Mouse (Mus musculus): ENCODE measurements around the gene Sema4c.

Gene Sema4c

GRCm38 (mm10) chr1:36533546-36533945 lies 24.6 kb downstream of the Sema4c start:
- no peak for DNase-seq

- no peak for DNase-seq
These were observed 26.7 kb downstream of the Sema4c start for GRCm38 (mm10) chr1:36531461-36531860.

- no peak for DNase-seq
These were observed 27.2 kb downstream of the Sema4c start for GRCm38 (mm10) chr1:36530962-36531361.

- DNase-seq: no peak
These were observed 27.7 kb downstream of the Sema4c start for GRCm38 (mm10) chr1:36530485-36530884.

- DNase-seq: no peak
These were observed 28.3 kb downstream of the Sema4c start for GRCm38 (mm10) chr1:36529875-36530274.

- DNase-seq: no peak
These were observed 28.9 kb downstream of the Sema4c start for GRCm38 (mm10) chr1:36529274-36529673.

GRCm38 (mm10) chr1:36528351-36528750 lies 29.8 kb downstream of the Sema4c start:
- DNase-seq: no peak

GRCm38 (mm10) chr1:36526903-36527302 lies 31.2 kb downstream of the Sema4c start:
- no peak for DNase-seq

- no peak for DNase-seq
These were observed 32.4 kb downstream of the Sema4c start for GRCm38 (mm10) chr1:36525774-36526173.

GRCm38 (mm10) chr1:36524058-36524457 lies 34.1 kb downstream of the Sema4c start:
- no peak for DNase-seq

- DNase-seq: no peak
These were observed 34.7 kb downstream of the Sema4c start for GRCm38 (mm10) chr1:36523332-36524013.

GRCm38 (mm10) chr1:36522210-36522609 lies 35.9 kb downstream of the Sema4c start:
- DNase-seq: no peak

GRCm38 (mm10) chr1:36519626-36520025 lies 38.5 kb downstream of the Sema4c start:
- DNase-seq: no peak

GRCm38 (mm10) chr1:36518259-36518658 lies 39.9 kb downstream of the Sema4c start:
- DNase-seq: peak in 1 of 2 experiments; percentile 34

- peak; percentile 28 to 64 for DNase-seq
These were observed 44.4 kb downstream of the Sema4c start for GRCm38 (mm10) chr1:36513718-36514117.

GRCm38 (mm10) chr1:36513310-36513709 lies 44.8 kb downstream of the Sema4c start:
- peak; percentile 35 to 68 for DNase-seq

- DNase-seq: no peak
These were observed 45.2 kb downstream of the Sema4c start for GRCm38 (mm10) chr1:36512966-36513280.

GRCm38 (mm10) chr1:36512089-36512965 lies 45.8 kb downstream of the Sema4c start:
- peak; percentile 35 to 61 for DNase-seq

GRCm38 (mm10) chr1:36511289-36512021 lies 46.7 kb downstream of the Sema4c start, which contains the start of gene Cnnm3:
Gene Cnnm3 (plus strand): TSS chr1:36511867.
- DNase-seq: peak; percentile 99 to 100

GRCm38 (mm10) chr1:36508238-36508637 lies 49.9 kb downstream of the Sema4c start:
- no peak for DNase-seq

GRCm38 (mm10) chr1:36501261-36501660 lies 56.9 kb downstream of the Sema4c start:
- peak; percentile 79 to 93 for DNase-seq
